Mouse (Mus musculus) neural tube, embryonic 15.5 days (tissue): ENCODE data around the gene Nfix. TPM values are rescaled to one million over a fixed set of nuclear protein-coding genes. Genes with fewer than 3 reads are reported as not detected.

ENCODE experiments used
- ATAC-seq: fragments of 200-750 bp; cut with Nextera tagmentation; 2 replicates; pipeline ENCODE4 v1.8.0; 2017; ENCODE audit warnings: mild to moderate bottlenecking, moderate TSS enrichment, moderate library complexity; ENCODE audit not compliant: low FRiP score
- H3K27ac ChIP-seq: fragments of 300-500 bp; sonication (generic); replicated peaks from 2 replicates; pipeline ENCODE4 v1.5.1; 2015; ENCODE audit warnings: mild to moderate bottlenecking, inconsistent platforms
- H3K27me3 ChIP-seq: fragments of 300-500 bp; sonication (generic); replicated peaks from 2 replicates; pipeline ENCODE4 v1.6.1; 2015; ENCODE audit warnings: inconsistent platforms
- H3K36me3 ChIP-seq: fragments of 300-500 bp; sonication (generic); 2 replicates; pipeline ENCODE4 v1.6.1; 2015; ENCODE audit warnings: inconsistent platforms
- H3K4me1 ChIP-seq: fragments of 300-500 bp; sonication (generic); 2 replicates; pipeline ENCODE4 v1.6.1; 2015; ENCODE audit warnings: inconsistent platforms
- H3K4me2 ChIP-seq: fragments of 300-500 bp; sonication (generic); 2 replicates; pipeline ENCODE4 v1.6.1; 2015; ENCODE audit warnings: inconsistent platforms, mild to moderate bottlenecking, moderate library complexity
- H3K4me3 ChIP-seq: fragments of 300-500 bp; sonication (generic); replicated peaks from 2 replicates; pipeline ENCODE4 v1.5.1; 2015; ENCODE audit warnings: mild to moderate bottlenecking, inconsistent platforms
- H3K9ac ChIP-seq: fragments of 300-500 bp; sonication (generic); replicated peaks from 2 replicates; pipeline ENCODE4 v1.6.1; 2015; ENCODE audit warnings: mild to moderate bottlenecking, inconsistent platforms
- H3K9me3 ChIP-seq: fragments of 300-500 bp; sonication (generic); replicated peaks from 2 replicates; pipeline ENCODE4 v1.6.1; 2016; ENCODE audit warnings: inconsistent platforms
- WGBS: fragments of 180-500 bp; shearing (Covaris S2); methylation state at CpG from one replicate; pipeline ENCODE4 v1.1.7; 2015; ENCODE audit warnings: mixed read lengths; 5-methylcytosine and 5-hydroxymethylcytosine counted together
- polyA plus RNA-seq: library from polyadenylated mRNA; unstranded; fragments of >200 nt; fragmentation: Nextera tagmentation; extraction: Ambion mirVana; gene quantifications from 2 replicates; pipeline ENCODE4 v1.2.1, GENCODE M21; 2015

The Nfix gene
- polyA plus RNA-seq, 1 experiment from 2014 or later, result 70.5 TPM

DNA sequence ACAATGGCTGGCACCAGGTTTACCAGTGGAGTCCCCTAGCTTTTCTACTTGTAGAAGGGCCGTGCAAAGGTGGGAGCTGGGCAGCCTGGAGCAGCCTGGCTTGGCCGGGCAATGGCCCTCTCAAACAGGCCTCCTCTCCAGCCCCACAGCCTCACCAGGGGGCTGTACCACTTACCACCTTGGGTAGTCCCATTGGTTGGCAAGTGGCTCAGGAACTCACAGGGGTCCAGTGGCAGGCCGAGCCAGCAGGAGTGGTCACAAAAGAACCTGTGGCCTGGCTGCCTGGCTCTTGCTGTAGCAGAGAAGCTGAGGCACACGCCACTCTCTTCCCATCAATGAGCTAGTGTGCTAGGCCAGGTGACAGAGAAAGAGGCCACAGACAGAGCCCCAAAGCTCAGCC lies 86.0 kb downstream of the Nfix start:
- no peak overlapping the region for H3K4me2 ChIP-seq
- peaks cover 52% of the 10 kb centered on the region for H3K4me1 ChIP-seq
- no peak for ATAC-seq
- H3K4me3 ChIP-seq, result no peak overlapping the region
- H3K9ac ChIP-seq, result no peak overlapping the region
- WGBS, result 64% methylated on average over 4 of the region's 4 CpGs
- peak overlapping the region; percentile 83 for H3K27ac ChIP-seq
- no peaks in the 10 kb centered on the region for H3K36me3 ChIP-seq
- peaks cover 20% of the 10 kb centered on the region for H3K27me3 ChIP-seq
- H3K9me3 ChIP-seq, result no peaks in the 10 kb centered on the region

DNA sequence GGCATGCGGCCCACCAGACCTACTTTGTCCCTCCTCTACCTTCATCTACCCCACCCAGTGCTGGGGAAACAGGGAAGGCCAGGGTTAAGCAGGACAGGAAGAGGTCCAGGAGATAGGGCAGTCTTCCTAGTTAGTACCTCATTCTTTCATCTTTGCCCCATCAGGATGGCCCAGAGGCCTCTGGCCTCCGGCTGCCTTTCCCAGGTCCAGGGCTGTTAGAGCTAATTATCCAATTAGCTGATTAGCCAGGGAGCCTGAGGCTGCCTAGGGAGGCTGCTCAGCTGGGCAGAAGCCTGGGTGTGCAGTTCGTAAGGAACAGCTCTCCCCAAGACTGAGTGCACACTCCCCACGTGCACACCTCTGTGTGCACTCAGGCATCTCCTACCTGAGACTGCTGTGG lies 86.8 kb downstream of the Nfix start:
- Histone ChIP-seq H3K4me3 (no peak overlapping the region), H3K9me3 (no peaks in the 10 kb centered on the region), H3K4me2 (no peak overlapping the region), H3K4me1 (peaks cover 54% of the 10 kb centered on the region), H3K36me3 (no peaks in the 10 kb centered on the region), H3K27ac (peak overlapping the region; percentile 83), H3K27me3 (peaks cover 20% of the 10 kb centered on the region; the same call in 1 of the 2 replicates), H3K9ac (0 out of 2 replicates have a peak overlapping the region, but pooled peaks have one; percentile 17)
- no peak for ATAC-seq
- WGBS, result 35% methylated on average over 4 of the region's 4 CpGs

DNA sequence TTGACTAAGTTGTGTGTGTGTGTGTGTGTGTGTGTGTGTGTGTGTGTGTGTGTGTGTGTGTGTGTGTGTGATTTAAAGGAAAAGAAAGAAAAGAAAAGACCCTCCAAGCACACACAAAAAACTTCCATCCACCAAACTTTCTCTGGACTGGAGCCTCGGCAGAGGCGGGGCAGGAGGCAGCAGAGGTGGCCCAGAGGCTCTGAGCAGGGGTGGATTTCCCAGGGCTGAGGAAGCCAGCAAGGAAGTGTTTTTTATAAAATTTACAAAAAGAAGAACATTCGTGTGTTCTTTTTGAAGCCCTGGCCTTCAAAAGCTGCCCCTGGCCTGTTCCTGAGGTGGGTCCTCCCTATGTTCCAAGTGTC lies 87.4 kb downstream of the Nfix start:
- Histone ChIP-seq H3K36me3 (no peaks in the 10 kb centered on the region), H3K27ac (peak overlapping the region; percentile 83), H3K4me3 (no peak overlapping the region), H3K27me3 (peaks cover 16% of the 10 kb centered on the region; the same call in 1 of the 2 replicates), H3K9ac (no peak overlapping the region), H3K4me2 (no peak overlapping the region), H3K9me3 (no peaks in the 10 kb centered on the region), H3K4me1 (peaks cover 60% of the 10 kb centered on the region)
- ATAC-seq, result no peak
- WGBS, result 14% methylated on average over 3 of the region's 3 CpGs

DNA sequence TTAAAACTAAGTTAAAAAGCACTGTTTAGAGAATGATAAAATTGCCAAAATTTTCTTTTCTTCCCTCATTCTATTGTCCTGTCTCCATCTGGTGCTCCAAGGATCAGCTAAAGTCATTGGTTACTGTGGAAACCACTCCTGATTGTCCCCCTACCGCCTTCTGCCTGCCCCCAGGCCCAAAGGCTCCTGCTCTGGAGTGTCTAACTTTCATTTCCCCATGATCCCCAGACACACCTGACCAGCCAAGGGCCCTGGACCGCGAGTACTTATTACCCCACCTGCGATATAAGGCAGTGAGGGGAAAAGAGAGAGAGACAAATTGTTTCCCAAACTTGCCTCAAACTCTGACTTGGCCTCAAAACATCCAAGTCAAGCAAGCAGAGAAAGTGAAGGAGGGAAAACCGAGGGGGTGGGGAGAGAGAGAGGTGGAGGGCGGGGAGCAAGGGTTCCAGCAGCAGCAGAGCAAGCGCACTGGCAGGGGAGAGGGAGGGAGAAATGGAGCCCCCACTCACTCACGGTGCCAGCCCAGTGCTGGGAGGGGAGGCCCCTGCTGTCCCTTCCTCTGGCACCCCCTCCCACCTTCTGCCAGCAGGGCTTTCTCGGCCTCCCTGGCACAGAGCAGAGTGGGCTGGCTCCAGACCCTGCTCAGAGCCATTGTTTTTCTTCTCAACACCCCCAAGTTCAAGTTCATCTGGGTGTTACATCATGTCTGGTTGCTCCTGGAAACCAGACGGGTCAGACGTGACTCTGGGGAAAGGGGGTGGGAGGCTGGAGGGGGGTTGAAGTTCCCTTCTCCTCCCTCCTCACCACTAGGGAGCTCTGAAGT lies 88.0 kb downstream of the Nfix start:
- Histone ChIP-seq H3K9me3 (no peaks in the 10 kb centered on the region), H3K9ac (no peak overlapping the region), H3K4me2 (no peak overlapping the region), H3K36me3 (no peaks in the 10 kb centered on the region), H3K27ac (peak overlapping the region; percentile 83), H3K4me3 (no peak overlapping the region), H3K4me1 (peaks cover 66% of the 10 kb centered on the region), H3K27me3 (peaks cover 16% of the 10 kb centered on the region)
- 6% methylated on average over 11 of the region's 11 CpGs for WGBS
- peak; percentile 74 for ATAC-seq

DNA sequence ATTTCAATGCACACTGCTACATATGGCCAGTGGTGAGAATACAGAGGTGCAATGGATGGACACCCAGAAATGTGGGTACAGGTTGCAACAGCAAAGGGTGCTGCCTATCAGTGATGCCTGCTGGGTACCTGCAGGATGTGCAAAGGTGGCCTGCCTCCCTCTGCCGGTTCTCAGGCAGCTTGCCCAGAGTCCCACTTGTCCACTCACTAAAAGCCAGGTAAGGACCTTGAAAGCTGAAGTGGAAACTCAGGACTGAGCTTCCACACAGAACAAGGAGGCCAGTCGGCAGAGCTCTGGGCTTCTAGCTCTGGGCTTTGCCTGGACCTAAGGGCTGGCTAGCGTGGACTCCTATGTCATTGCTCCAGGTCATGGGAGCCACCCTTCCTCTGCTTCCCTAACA lies 88.8 kb downstream of the Nfix start:
- H3K36me3 ChIP-seq, result no peaks in the 10 kb centered on the region
- no peaks in the 10 kb centered on the region for H3K9me3 ChIP-seq
- H3K27me3 ChIP-seq, result peaks cover 16% of the 10 kb centered on the region
- WGBS, result 54% methylated on average over 3 of the region's 3 CpGs
- no peak for ATAC-seq
- H3K4me1 ChIP-seq, result peaks cover 71% of the 10 kb centered on the region
- peak overlapping the region; percentile 83 for H3K27ac ChIP-seq
- no peak overlapping the region for H3K9ac ChIP-seq
- H3K4me3 ChIP-seq, result no peak overlapping the region
- no peak overlapping the region for H3K4me2 ChIP-seq

DNA sequence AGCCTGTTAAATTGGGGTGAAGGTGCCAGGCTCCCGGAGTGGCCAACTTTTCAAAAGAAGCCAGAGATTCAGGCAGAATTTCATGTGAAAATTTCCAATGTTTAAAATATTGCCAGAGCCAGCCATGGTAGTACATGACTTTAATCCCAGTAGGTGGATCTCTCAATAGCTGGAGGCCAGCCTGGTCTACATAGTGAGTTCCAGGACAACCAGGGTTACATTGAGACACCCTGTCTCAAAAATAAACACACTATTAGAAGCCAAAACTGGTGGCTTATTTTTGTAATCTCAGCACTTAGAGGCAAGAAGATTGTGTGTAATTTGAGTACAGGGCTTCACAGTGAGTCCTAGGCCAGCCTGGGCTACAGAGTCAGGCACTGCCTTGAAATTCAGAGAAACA lies 90.2 kb downstream of the Nfix start:
- Histone ChIP-seq H3K4me1 (peaks cover 74% of the 10 kb centered on the region), H3K4me3 (no peak overlapping the region), H3K9me3 (no peaks in the 10 kb centered on the region), H3K27ac (peak overlapping the region; percentile 67), H3K9ac (no peak overlapping the region), H3K4me2 (no peak overlapping the region), H3K36me3 (no peaks in the 10 kb centered on the region), H3K27me3 (peaks cover 20% of the 10 kb centered on the region)
- 91% methylated on average over 1 of the region's 1 CpGs for WGBS
- ATAC-seq, result no peak

DNA sequence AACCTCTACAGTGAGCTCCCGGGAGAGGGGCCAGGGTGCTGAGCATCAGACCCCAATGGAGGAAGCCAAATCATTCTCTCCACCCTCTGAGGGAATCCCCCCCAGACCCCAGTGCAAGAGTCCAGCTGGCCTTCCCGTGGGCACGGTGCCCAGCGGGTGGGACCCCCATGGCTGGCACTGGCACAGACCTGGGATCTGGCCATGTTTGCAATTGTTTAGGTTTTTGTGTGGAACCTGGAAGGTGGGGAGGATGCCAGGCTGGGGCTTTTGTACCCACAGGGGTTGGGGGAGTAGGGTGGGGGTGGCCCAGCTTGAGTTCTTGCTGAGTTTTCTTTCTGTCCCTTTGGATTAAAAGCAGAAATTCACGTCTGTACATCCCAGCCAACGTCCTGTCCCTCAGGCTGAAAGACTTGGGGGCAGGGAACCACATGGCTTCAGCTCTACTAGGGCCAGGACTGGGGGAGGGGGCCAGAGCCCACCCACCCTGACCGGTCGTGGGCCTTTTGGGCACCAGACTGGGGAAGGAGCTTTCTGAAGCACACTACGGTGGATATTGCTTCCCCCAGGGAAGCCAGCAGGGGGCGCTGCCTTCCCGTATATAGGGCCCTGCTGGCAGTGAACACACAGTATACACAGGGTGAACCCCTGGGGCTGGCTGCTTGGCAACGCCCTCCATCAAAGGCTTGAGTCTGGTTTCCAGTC lies 91.2 kb downstream of the Nfix start:
- Histone ChIP-seq H3K4me2 (no peak overlapping the region), H3K9ac (no peak overlapping the region), H3K36me3 (no peaks in the 10 kb centered on the region), H3K27me3 (peaks cover 30% of the 10 kb centered on the region), H3K27ac (peak overlapping the region; percentile 67), H3K4me1 (peaks cover 74% of the 10 kb centered on the region), H3K4me3 (no peak overlapping the region), H3K9me3 (no peaks in the 10 kb centered on the region)
- ATAC-seq, result peak; percentile 72
- 6% methylated on average over 12 of the region's 12 CpGs for WGBS

DNA sequence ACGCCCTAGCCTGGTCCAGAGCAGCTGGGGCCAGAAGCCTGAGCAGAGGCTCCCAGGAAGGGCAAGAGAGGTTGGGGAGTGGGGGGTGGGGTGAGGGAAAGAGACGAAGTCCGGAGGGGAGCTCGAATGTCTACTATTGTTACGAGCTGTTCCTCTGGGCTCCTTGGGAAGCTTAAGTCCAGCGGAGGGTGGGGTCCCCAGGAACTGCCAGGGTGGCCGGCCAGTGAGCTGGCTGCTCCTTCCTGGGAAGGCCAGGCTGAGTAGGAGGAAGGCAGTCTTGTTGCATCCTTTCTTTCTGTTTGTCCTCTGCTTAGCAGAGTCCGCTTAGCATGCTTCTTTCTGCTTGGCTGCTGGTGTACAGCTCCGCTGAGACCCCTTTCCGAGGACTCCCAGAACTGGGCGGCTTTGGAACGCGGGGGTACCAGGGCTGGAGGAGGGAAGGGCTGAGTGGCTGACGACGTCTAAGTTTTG lies 92.0 kb downstream of the Nfix start:
- Histone ChIP-seq H3K9ac (no peak overlapping the region), H3K4me2 (peak overlapping the region; percentile 33), H3K4me1 (peaks cover 70% of the 10 kb centered on the region), H3K4me3 (no peak overlapping the region), H3K27me3 (peaks cover 38% of the 10 kb centered on the region), H3K36me3 (no peaks in the 10 kb centered on the region), H3K9me3 (no peaks in the 10 kb centered on the region), H3K27ac (peak overlapping the region; percentile 67)
- 4% methylated on average over 15 of the region's 15 CpGs for WGBS
- no peak for ATAC-seq

DNA sequence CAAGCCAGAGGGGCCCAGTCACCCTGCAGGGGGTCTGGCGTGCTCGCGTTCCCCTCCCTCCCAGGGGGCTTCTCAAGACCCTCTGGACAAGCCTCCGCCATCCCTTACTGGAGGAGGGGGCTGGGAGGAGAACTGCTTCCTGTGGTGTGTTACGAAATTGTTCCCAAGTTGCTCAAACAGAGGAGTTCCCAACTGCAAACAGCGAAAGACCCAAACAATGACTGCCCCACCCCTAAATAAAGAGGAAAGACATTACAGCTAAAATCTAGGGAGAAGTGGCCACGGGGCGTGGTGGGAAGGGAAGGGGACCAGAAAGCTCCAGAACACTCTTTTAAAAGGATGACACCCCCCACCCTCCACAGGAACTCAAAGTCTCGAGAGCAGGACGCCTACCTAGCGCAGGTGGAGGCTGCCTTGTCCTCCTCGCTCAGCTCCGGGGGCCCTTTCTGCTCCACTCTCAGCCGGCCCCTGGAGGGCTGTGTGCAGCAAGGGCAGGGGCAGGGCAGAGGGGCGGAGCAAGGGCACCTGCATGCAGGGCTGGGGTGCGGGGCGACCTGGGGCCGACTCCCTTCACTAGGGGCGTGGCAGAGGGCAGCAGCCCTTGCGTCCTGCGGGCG lies 92.8 kb downstream of the Nfix start:
- Histone ChIP-seq H3K27me3 (peaks cover 45% of the 10 kb centered on the region), H3K4me3 (peak overlapping the region; percentile 22), H3K9me3 (no peaks in the 10 kb centered on the region), H3K27ac (peak overlapping the region; percentile 67), H3K36me3 (no peaks in the 10 kb centered on the region), H3K9ac (no peak overlapping the region), H3K4me2 (peak overlapping the region; percentile 33), H3K4me1 (peaks cover 69% of the 10 kb centered on the region)
- ATAC-seq, result no peak
- WGBS, result 6% methylated on average over 22 of the region's 22 CpGs

DNA sequence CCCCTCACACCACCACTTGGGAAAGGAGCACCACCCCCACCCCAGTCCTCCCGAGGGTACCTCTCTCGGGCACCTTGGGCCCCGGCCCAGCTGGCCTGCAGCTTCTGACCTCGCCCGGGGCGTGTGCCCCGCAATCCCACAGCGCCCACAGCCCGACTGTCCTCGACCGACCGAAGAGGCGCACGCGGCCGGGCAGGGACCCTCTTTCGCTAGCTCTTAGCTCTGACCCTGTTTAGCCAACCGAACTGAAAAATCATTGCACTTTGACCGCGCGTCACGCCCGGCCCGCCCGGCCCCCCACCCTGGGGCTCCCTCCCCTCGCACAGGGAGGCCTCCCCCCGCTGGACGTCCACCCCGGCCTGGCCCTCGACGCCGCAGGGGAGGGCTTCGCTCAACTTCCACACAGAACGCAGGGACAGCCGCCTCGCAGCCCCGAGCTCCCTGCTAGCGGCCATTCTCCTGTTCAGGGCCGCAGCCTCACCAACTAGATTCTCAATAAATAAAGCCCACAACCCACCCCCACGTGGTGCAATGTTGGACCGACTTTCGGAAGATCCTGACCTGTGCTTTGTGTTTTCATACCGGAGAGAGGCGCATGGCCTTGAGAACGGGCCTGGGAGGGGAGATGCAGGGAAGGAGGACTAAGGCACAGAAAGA lies 93.4 kb downstream of the Nfix start:
- H3K9me3 ChIP-seq, result no peaks in the 10 kb centered on the region
- H3K27me3 ChIP-seq, result peaks cover 51% of the 10 kb centered on the region
- H3K4me3 ChIP-seq, result peak overlapping the region; percentile 22
- no peak for ATAC-seq
- peak overlapping the region; percentile 67 for H3K27ac ChIP-seq
- no peaks in the 10 kb centered on the region for H3K36me3 ChIP-seq
- H3K9ac ChIP-seq, result 0 out of 2 replicates have a peak overlapping the region, but pooled peaks have one; percentile 24
- peaks cover 64% of the 10 kb centered on the region for H3K4me1 ChIP-seq
- H3K4me2 ChIP-seq, result peak overlapping the region; percentile 33
- 7% methylated on average over 41 of the region's 45 CpGs for WGBS

DNA sequence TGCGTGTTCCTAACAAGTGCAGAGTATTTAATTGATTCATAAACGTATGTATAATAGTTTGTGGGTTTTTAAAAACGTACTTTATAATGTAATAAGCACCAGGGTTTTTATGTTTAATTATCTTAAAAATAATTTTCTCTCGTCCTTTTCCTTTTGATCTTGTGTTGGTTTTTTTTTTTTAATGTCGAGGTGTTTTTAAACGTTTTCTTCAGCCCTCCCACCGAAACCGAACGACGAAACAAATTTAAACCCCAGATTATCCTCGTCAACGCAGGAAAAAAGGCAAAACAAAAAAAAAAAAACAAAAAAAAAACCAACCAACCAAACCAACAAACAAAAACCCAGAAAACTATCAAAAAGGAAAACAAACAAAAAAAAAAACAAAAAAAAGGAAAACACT lies 94.2 kb downstream of the Nfix start:
- Histone ChIP-seq H3K4me1 (peaks cover 61% of the 10 kb centered on the region), H3K27me3 (peaks cover 57% of the 10 kb centered on the region), H3K9me3 (no peaks in the 10 kb centered on the region), H3K36me3 (no peaks in the 10 kb centered on the region), H3K9ac (no peak overlapping the region), H3K27ac (peak overlapping the region; percentile 72; the same call in 1 of the 2 replicates), H3K4me2 (peak overlapping the region; percentile 48), H3K4me3 (peak overlapping the region; percentile 15; the same call in 1 of the 2 replicates)
- 5% methylated on average over 12 of the region's 12 CpGs for WGBS
- no peak for ATAC-seq
